In the genomic region with DNA sequence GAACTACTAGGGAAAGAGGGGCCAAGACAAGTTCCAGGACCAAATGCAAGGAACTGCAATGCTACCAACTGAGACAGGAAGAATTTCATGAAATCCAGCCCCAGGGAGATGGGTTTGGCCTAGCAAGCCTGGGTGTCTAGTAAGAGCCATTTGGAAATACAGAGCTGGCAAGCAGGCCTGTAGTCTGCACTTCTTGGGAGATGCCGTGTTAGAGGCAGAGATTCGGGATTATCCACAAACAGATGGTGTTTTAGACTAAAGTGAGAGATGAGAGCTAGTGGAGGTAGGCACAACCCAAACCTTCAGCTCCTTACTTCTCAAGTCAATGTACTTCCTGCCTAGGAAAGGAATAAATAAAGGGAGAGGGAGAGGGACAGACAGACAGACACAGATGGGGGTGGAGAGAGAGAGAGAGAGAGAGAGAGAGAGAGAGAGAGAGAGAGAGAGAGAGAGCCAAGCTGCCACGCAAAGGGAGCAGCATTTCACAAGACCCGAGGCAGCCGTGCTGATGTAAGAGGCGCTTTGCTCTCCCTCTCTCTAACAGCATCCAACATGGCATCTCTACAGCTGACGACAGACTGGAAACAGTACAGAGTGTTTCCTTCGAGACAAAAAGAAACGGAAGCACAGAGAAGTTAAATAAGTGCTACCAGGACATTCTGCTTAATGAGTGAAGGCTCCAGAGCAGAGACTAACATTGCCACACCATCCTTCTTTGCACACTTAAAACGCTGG, we compare ENCODE assay signal across 18 mouse cellular contexts.
DNase-seq lines count a peak whose midpoint lies in the region; ATAC-seq lines count a peak whose summit lies in the region.
"Had no signal": no experiment of that assay in that cellular context is flagged by ENCODE, and none has a peak within 500 bp of the region (broad histone marks: within the 10 kb centered on the region; RNA-seq: fewer than 3 reads in every experiment).

No protein-coding gene starts in this region.

- no peaks in the 10 kb centered on the region for H3K9me3 ChIP-seq in hindbrain, embryonic 14.5 days (ENCODE audit: control insufficient read depth, low read length)
- H3K9me3 ChIP-seq: heart, embryonic 15.5 days; limb, embryonic 15.5 days; stomach, embryonic 15.5 days had no signal

- no peaks in the 10 kb centered on the region for H3K27me3 ChIP-seq in hindbrain, embryonic 14.5 days (ENCODE audit: control insufficient read depth, insufficient read depth, low read length)
- H3K27me3 ChIP-seq: limb, embryonic 15.5 days; stomach, embryonic 15.5 days had no signal

- peak; percentile 35 for DNase-seq in adrenal gland, postnatal 14 days
- DNase-seq in adrenal gland, postnatal 36 days: no peak
- peak; percentile 31 to 44 for DNase-seq in heart, adult 18-20 months
- no peak for DNase-seq in heart, postnatal 4 days
- peak; percentile 18 for DNase-seq in right cerebral cortex, postnatal 25 days
- no peak for DNase-seq in right cerebral cortex, postnatal 4 days
- no peak for DNase-seq in hindbrain, embryonic 14.5 days (ENCODE audit: low spot score)
- no peak for DNase-seq in B cell, adult 2 months
- DNase-seq: cerebellum, adult 11-12 months; kidney, adult 18-20 months; kidney, postnatal 36 days; thymus, postnatal 4 days had no signal

- no peak overlapping the region for H3K4me2 ChIP-seq in hindbrain, embryonic 14.5 days (replicated peaks)
- H3K4me2 ChIP-seq: heart, embryonic 15.5 days; limb, embryonic 15.5 days; midbrain, embryonic 11.5 days; stomach, embryonic 15.5 days had no signal

- 82% methylated on average over 10 of the region's 10 CpGs for WGBS in hindbrain, embryonic 14.5 days

- H3K9ac ChIP-seq in hindbrain, embryonic 14.5 days: no peak overlapping the region
- H3K9ac ChIP-seq: heart, embryonic 15.5 days; limb, embryonic 15.5 days; stomach, embryonic 15.5 days had no signal

- 0 out of 2 replicates have a peak, but pooled peaks cover 2% of the 10 kb centered on the region for H3K4me1 ChIP-seq in hindbrain, embryonic 14.5 days (replicated peaks; ENCODE audit: control insufficient read depth, insufficient read depth, low read length)
- H3K4me1 ChIP-seq: heart, embryonic 15.5 days; limb, embryonic 15.5 days; stomach, embryonic 15.5 days had no signal

- no peak overlapping the region for H3K27ac ChIP-seq in hindbrain, embryonic 14.5 days
- H3K27ac ChIP-seq: heart, embryonic 15.5 days; limb, embryonic 15.5 days; stomach, embryonic 15.5 days had no signal

- no peaks in the 10 kb centered on the region for H3K36me3 ChIP-seq in hindbrain, embryonic 14.5 days (replicated peaks; ENCODE audit: control insufficient read depth, insufficient read depth)
- H3K36me3 ChIP-seq: heart, embryonic 15.5 days; limb, embryonic 15.5 days; stomach, embryonic 15.5 days had no signal

- no peak for ATAC-seq in hindbrain, embryonic 14.5 days (ENCODE audit: low FRiP score)
- ATAC-seq: hindbrain, embryonic 16.5 days had no signal

- no peak overlapping the region for H3K4me3 ChIP-seq in hindbrain, embryonic 14.5 days (replicated peaks; ENCODE audit: low read length)
- H3K4me3 ChIP-seq: heart, embryonic 15.5 days; limb, embryonic 15.5 days; myocyte; stomach, embryonic 15.5 days had no signal

Comparison
In these comparisons a context has a peak if more than half of its experiments do, and no peak if none do; other contexts are left out.
1. DNase-seq: peak in adrenal gland, postnatal 14 days (single experiment), heart, adult 18-20 months (2 of 2) and right cerebral cortex, postnatal 25 days (single experiment); none in adrenal gland, postnatal 36 days (0 of 2), heart, postnatal 4 days (single experiment), right cerebral cortex, postnatal 4 days (single experiment), hindbrain, embryonic 14.5 days (single experiment) and B cell, adult 2 months (0 of 2).